Comparison of ENCODE assay signal across 31 mouse cellular contexts in genomic region chr2:92312542-92312941, GRCm38 (mm10).
DNase-seq lines count a peak whose midpoint lies in the region; TF ChIP-seq lines count a peak whose summit lies in the region.
"Had no signal": no experiment of that assay in that cellular context is flagged by ENCODE, and none has a peak within 500 bp of the region (broad histone marks: within the 10 kb centered on the region; RNA-seq: fewer than 3 reads in every experiment).

No protein-coding gene starts in this region.

- intact Hi-C loops in gastrocnemius, adult 2 months (cut with DNase I), result no loop called here

- no peak overlapping the region for H3K4me3 ChIP-seq in gastrocnemius, adult 2 months
- H3K4me3 ChIP-seq in lung, adult 2 months (replicated peaks; ENCODE audit: extremely low read depth, low read depth, low read length), result no peak overlapping the region
- no peak overlapping the region for H3K4me3 ChIP-seq in limb, embryonic 10.5 days
- H3K4me3 ChIP-seq: embryonic facial prominence, embryonic 12.5 days; heart, embryonic 15.5 days; hindbrain, embryonic 10.5 days; hindbrain, embryonic 15.5 days; kidney, embryonic 15.5 days; megakaryocyte, embryonic 14.5 days; midbrain, embryonic 12.5 days; myocyte; neural tube, embryonic 12.5 days; stomach, embryonic 15.5 days had no signal

- no peak for DNase-seq in gastrocnemius, adult 2 months
- no peak for DNase-seq in gastrocnemius, adult 8-10 months (ENCODE audit: low spot score in 2 of 2)
- DNase-seq in heart, adult 9 months (ENCODE audit: low spot score in 2 of 2), result peak; percentile 13 to 15
- no peak for DNase-seq in heart, postnatal 4 days
- DNase-seq in lung, postnatal 36 days, result peak; percentile 13
- no peak for DNase-seq in lung, adult 2 months
- peak; percentile 46 for DNase-seq in telencephalon, adult 2 months (ENCODE audit: low read depth, low spot score)
- DNase-seq in limb, embryonic 10.5 days (ENCODE audit: low spot score), result no peak
- DNase-seq: adrenal gland, adult 2 months; B cell, adult 2 months; cerebellum, adult 8-10 months; embryo, embryonic 11 days; gastrocnemius, postnatal 36 days; kidney, adult 18-20 months; kidney, postnatal 25 days; liver; lung, embryonic 14.5 days; lung, postnatal 4 days; right cerebral cortex, postnatal 14 days; thymus, postnatal 14 days had no signal

- no peak for TF ChIP-seq POLR2A in lung, adult 2 months (IDR thresholded peaks at IDR 0.05; ENCODE audit: borderline replicate concordance, extremely low read depth, low read depth, low read length)

- H3K27me3 ChIP-seq in limb, embryonic 10.5 days (ENCODE audit: low read depth, poor library complexity, severe bottlenecking), result no peaks in the 10 kb centered on the region
- H3K27me3 ChIP-seq: embryonic facial prominence, embryonic 12.5 days; heart, embryonic 15.5 days; hindbrain, embryonic 15.5 days; kidney, embryonic 15.5 days; megakaryocyte, embryonic 14.5 days; midbrain, embryonic 12.5 days; neural tube, embryonic 12.5 days; stomach, embryonic 15.5 days had no signal

- WGBS in lung, adult 2 months, result 84% methylated on average over 4 of the region's 4 CpGs
- WGBS in limb, embryonic 10.5 days, result 93% methylated on average over 4 of the region's 4 CpGs

- peaks cover 15% of the 10 kb centered on the region for H3K36me3 ChIP-seq in limb, embryonic 10.5 days
- H3K36me3 ChIP-seq: hindbrain, embryonic 15.5 days; stomach, embryonic 15.5 days had no signal

- H3K27ac ChIP-seq in gastrocnemius, adult 2 months, result peak overlapping the region; percentile 64
- no peak overlapping the region for H3K27ac ChIP-seq in limb, embryonic 10.5 days
- H3K27ac ChIP-seq: embryonic facial prominence, embryonic 12.5 days; heart, embryonic 15.5 days; hindbrain, embryonic 10.5 days; hindbrain, embryonic 15.5 days; kidney, embryonic 15.5 days; liver, embryonic 14.5 days; midbrain, embryonic 12.5 days; neural tube, embryonic 12.5 days; stomach, embryonic 15.5 days had no signal

- no peaks in the 10 kb centered on the region for H3K4me1 ChIP-seq in lung, adult 2 months (ENCODE audit: control insufficient read depth, insufficient read depth, low read length)
- H3K4me1 ChIP-seq in limb, embryonic 10.5 days, result no peaks in the 10 kb centered on the region
- H3K4me1 ChIP-seq: heart, embryonic 15.5 days; hindbrain, embryonic 10.5 days; kidney, embryonic 15.5 days; neural tube, embryonic 12.5 days; stomach, embryonic 15.5 days had no signal

- TF ChIP-seq CTCF in gastrocnemius, adult 2 months (IDR thresholded peaks at IDR 0.05), result no peak
- TF ChIP-seq CTCF in lung, adult 2 months (IDR thresholded peaks at IDR 0.05; ENCODE audit: insufficient read depth, low read length), result no peak

- H3K9me3 ChIP-seq in limb, embryonic 10.5 days (replicated peaks), result no peaks in the 10 kb centered on the region
- H3K9me3 ChIP-seq: embryonic facial prominence, embryonic 12.5 days; heart, embryonic 15.5 days; hindbrain, embryonic 10.5 days; hindbrain, embryonic 15.5 days; kidney, embryonic 15.5 days; megakaryocyte, embryonic 14.5 days; midbrain, embryonic 12.5 days; neural tube, embryonic 12.5 days; stomach, embryonic 15.5 days had no signal

Comparison
In these comparisons a context has a peak if more than half of its experiments do, and no peak if none do; other contexts are left out.
1. DNase-seq: peak in heart, adult 9 months (2 of 2), lung, postnatal 36 days (single experiment) and telencephalon, adult 2 months (single experiment); none in gastrocnemius, adult 2 months (single experiment), gastrocnemius, adult 8-10 months (0 of 2), heart, postnatal 4 days (single experiment), lung, adult 2 months (single experiment) and limb, embryonic 10.5 days (single experiment).